Mouse (Mus musculus): ENCODE measurements around the gene Ucp3. TPM values are rescaled to one million over a fixed set of nuclear protein-coding genes. Genes with fewer than 3 reads are reported as not detected.

The Ucp3 gene
- total and polyA plus RNA-seq, 3 experiments, result 33.7 to 39.4 (median 39.0) TPM

DNA sequence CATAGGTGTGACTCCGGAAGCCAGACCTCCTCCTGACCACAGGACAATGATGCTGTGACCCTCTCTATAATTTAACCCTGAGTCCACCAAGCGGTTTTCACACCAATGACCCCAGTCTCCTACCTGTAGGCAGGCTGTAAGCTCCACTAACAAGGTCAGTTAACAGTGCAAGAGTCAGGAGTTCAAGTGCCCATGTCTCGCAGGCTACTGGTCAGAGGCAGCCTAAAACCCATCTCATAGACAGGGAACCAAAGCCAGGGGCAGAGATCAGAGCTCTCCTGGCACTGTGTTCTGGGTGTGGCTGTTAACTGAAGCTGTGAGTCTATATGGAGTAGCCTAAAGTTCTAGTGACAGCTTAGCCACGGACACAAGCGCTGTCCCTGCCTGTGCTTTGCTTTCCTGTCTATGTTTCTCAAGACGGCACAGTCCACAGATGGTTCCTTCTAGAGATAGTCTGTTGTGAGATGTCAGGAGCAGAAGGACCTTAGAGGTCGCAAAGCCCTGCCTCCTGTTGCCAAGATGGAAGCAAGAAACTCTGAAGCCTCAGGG lies 29.7 kb downstream of the Ucp3 start:
- H3K36me3 ChIP-seq (ENCODE audit: control insufficient read depth, insufficient read depth, low read length), result no peaks in the 10 kb centered on the region
- no peak overlapping the region for H3K9ac ChIP-seq (ENCODE audit: low read depth, low read length)
- TF ChIP-seq CTCF (IDR thresholded peaks at IDR 0.05) (no peak), POLR2A (IDR thresholded peaks at IDR 0.05; ENCODE audit: insufficient read depth, low read depth, low read length) (peak; percentile 47; the same call in 1 of the 2 replicates)
- peaks cover 2% of the 10 kb centered on the region; the same call in 1 of the 2 replicates for H3K4me1 ChIP-seq (ENCODE audit: control insufficient read depth, insufficient read depth, low read length)
- H3K79me2 ChIP-seq (replicated peaks; ENCODE audit: control insufficient read depth, insufficient read depth, low read length), result no peaks in the 10 kb centered on the region
- H3K27ac ChIP-seq, result no peak overlapping the region
- H3K4me3 ChIP-seq, result no peak overlapping the region
- 49% methylated on average over 7 of the region's 7 CpGs for WGBS
- intact Hi-C loops (cut with DNase I), result no loop called here
- no peak for DNase-seq
- no peaks in the 10 kb centered on the region for H3K27me3 ChIP-seq (ENCODE audit: control insufficient read depth, insufficient read depth, low read length)

DNA sequence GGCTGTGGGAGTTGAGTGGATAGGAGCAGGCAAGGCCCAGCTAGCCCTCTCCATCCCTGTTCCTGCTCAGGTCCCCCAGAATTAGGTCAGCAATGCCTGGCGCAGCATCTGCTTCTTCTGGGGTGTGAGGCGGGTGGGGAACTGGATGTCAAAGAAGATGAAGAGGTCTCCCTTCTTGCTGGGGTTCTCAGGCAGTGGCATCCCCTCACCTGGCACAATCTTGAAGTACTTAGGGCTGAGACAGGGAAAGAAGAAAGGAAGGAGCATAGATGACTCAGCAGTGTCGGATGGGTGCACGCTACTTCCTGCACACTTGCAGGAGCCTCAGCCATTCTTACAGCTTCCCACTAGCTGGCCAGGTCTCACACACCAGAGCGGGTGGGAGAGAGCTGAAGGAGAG lies 30.3 kb downstream of the Ucp3 start:
- intact Hi-C loops (cut with DNase I), result no loop called here
- Histone ChIP-seq H3K27me3 (ENCODE audit: control insufficient read depth, insufficient read depth, low read length) (no peaks in the 10 kb centered on the region), H3K4me3 (no peak overlapping the region), H3K27ac (no peak overlapping the region), H3K36me3 (ENCODE audit: control insufficient read depth, insufficient read depth, low read length) (no peaks in the 10 kb centered on the region), H3K9ac (ENCODE audit: low read depth, low read length) (no peak overlapping the region), H3K4me1 (ENCODE audit: control insufficient read depth, insufficient read depth, low read length) (peaks cover 2% of the 10 kb centered on the region; the same call in 1 of the 2 replicates), H3K79me2 (replicated peaks; ENCODE audit: control insufficient read depth, insufficient read depth, low read length) (no peaks in the 10 kb centered on the region)
- TF ChIP-seq POLR2A (IDR thresholded peaks at IDR 0.05; ENCODE audit: insufficient read depth, low read depth, low read length), result 0 out of 2 replicates have a peak, but pooled peaks have one; percentile 11
- no peak for TF ChIP-seq CTCF (IDR thresholded peaks at IDR 0.05)
- TF ChIP-seq EP300 (IDR thresholded peaks at IDR 0.05; ENCODE audit: insufficient read depth, low read depth, low read length), result no peak
- no peak for DNase-seq
- 59% methylated on average over 5 of the region's 5 CpGs for WGBS

DNA sequence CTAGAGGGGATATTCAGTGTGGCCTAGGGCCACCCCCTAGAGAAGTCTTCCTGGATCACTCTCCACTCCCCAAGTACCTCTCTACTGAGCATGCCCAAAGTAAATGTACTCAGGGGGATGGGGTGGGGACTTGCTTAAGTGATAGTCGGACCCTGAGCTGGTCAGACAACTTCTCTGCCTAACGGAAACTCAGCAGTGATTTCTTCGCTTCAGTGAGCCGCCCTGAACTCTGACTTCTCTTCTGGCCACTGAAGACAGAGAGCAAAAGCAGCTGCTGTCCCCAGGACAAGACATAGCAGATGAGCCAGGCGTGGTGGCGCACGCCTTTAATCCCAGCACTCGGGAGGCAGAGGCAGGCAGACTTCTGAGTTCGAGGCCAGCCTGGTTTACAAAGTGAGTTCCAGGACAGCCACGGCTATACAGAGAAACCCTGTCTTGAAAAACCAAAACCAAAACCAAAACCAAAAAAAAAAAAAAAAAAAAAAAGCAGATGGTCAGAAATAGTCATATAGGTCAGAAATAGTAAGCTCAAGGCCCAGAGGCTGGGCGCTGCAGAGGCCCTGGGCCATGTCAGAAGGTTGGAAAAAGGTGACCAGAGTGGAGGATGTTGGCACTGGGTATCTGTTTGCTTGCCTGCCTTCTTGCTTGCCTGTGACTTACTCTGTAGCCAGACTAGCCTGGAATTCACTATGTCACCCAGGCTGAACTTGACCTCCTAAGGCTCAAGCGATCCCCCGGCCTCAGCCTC lies 32.1 kb downstream of the Ucp3 start:
- Histone ChIP-seq H3K36me3 (ENCODE audit: control insufficient read depth, insufficient read depth, low read length) (no peaks in the 10 kb centered on the region), H3K79me2 (replicated peaks; ENCODE audit: control insufficient read depth, insufficient read depth, low read length) (no peaks in the 10 kb centered on the region), H3K9ac (ENCODE audit: low read depth, low read length) (no peak overlapping the region), H3K27ac (no peak overlapping the region), H3K27me3 (ENCODE audit: control insufficient read depth, insufficient read depth, low read length) (no peaks in the 10 kb centered on the region), H3K4me1 (ENCODE audit: control insufficient read depth, insufficient read depth, low read length) (peaks cover 2% of the 10 kb centered on the region; the same call in 1 of the 2 replicates), H3K4me3 (no peak overlapping the region)
- TF ChIP-seq CTCF (IDR thresholded peaks at IDR 0.05) (no peak), EP300 (IDR thresholded peaks at IDR 0.05; ENCODE audit: insufficient read depth, low read depth, low read length) (no peak), POLR2A (IDR thresholded peaks at IDR 0.05; ENCODE audit: insufficient read depth, low read depth, low read length) (no peak)
- no peak for DNase-seq
- 67% methylated on average over 13 of the region's 13 CpGs for WGBS
- intact Hi-C loops (cut with DNase I), result no loop called here

DNA sequence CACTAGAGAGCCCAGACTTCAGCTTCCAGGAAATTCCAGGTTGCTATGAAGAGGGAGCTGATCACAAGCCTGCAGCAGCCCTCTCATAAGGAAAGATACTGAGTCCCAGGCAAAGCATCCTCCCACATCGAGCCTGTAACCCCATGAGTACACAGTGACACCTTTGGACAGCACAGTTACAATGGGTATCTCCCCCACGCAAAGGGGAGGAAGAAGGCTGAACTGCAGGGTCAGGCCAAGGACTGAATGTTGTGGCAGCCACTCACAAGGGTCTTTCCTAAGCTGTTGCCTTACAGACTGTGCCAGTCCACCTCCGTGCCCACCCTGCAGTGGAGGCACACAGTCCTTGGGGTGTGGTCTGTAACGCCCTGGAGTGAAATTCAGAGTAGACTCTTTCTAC lies 33.7 kb downstream of the Ucp3 start:
- Histone ChIP-seq H3K27ac (no peak overlapping the region), H3K4me3 (no peak overlapping the region), H3K9ac (ENCODE audit: low read depth, low read length) (no peak overlapping the region), H3K36me3 (ENCODE audit: control insufficient read depth, insufficient read depth, low read length) (no peaks in the 10 kb centered on the region), H3K4me1 (ENCODE audit: control insufficient read depth, insufficient read depth, low read length) (peaks cover 2% of the 10 kb centered on the region; the same call in 1 of the 2 replicates), H3K27me3 (ENCODE audit: control insufficient read depth, insufficient read depth, low read length) (no peaks in the 10 kb centered on the region), H3K79me2 (replicated peaks; ENCODE audit: control insufficient read depth, insufficient read depth, low read length) (no peaks in the 10 kb centered on the region)
- DNase-seq, result no peak
- intact Hi-C loops (cut with DNase I), result no loop called here
- TF ChIP-seq CTCF (IDR thresholded peaks at IDR 0.05), result no peak
- TF ChIP-seq EP300 (IDR thresholded peaks at IDR 0.05; ENCODE audit: insufficient read depth, low read depth, low read length), result no peak
- TF ChIP-seq POLR2A (IDR thresholded peaks at IDR 0.05; ENCODE audit: insufficient read depth, low read depth, low read length), result no peak
- 56% methylated on average over 4 of the region's 4 CpGs for WGBS

DNA sequence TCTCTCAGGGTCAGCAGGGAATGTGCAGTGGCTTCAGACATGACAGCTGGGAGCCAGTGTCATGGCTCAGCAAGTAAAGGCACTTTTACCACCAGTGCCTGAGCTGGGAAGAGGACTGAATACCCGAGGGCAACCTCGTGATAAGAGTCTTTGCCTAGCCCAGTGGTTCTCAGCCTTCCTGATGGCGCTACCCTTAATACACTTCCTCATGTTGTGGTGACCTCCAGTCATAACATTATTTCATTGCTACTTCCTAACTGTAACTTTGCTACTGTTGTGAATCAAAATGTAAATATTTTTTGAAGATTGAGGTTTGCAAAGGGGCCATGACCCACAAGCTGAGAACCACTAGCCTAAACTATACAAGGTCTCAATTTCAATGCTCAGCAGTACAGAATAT lies 35.9 kb downstream of the Ucp3 start:
- Histone ChIP-seq H3K36me3 (ENCODE audit: control insufficient read depth, insufficient read depth, low read length) (no peaks in the 10 kb centered on the region), H3K4me1 (ENCODE audit: control insufficient read depth, insufficient read depth, low read length) (no peaks in the 10 kb centered on the region), H3K4me3 (no peak overlapping the region), H3K9ac (ENCODE audit: low read depth, low read length) (no peak overlapping the region), H3K27ac (no peak overlapping the region), H3K79me2 (replicated peaks; ENCODE audit: control insufficient read depth, insufficient read depth, low read length) (no peaks in the 10 kb centered on the region), H3K27me3 (ENCODE audit: control insufficient read depth, insufficient read depth, low read length) (no peaks in the 10 kb centered on the region)
- DNase-seq, result no peak
- no peak for TF ChIP-seq POLR2A (IDR thresholded peaks at IDR 0.05; ENCODE audit: insufficient read depth, low read depth, low read length)
- no peak for TF ChIP-seq CTCF (IDR thresholded peaks at IDR 0.05)
- no peak for TF ChIP-seq EP300 (IDR thresholded peaks at IDR 0.05; ENCODE audit: insufficient read depth, low read depth, low read length)
- intact Hi-C loops (cut with DNase I), result no loop called here
- WGBS, result 52% methylated on average over 3 of the region's 3 CpGs

DNA sequence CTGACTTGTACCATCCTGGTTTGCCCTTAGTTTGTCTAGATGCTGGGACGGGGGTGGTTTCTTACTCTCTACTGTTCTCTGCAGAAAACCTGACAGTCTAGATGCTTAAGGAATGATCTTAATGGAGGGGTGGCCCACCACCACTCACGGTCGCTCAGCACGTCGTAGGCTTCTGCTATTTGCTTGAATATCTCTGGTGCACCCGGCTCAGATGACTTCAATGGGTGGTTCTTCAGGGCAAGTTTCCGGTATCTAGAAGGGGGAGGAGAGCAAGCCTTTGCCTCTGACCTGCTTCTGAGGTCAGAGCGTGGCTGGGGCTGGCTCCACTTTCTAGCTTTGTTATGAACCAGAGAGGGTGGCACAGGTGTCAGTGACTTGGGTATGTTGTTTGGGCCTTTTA lies 38.8 kb downstream of the Ucp3 start:
- intact Hi-C loops (cut with DNase I), result no loop called here
- DNase-seq, result no peak
- WGBS, result 58% methylated on average over 8 of the region's 8 CpGs
- H3K36me3 ChIP-seq (ENCODE audit: control insufficient read depth, insufficient read depth, low read length), result no peaks in the 10 kb centered on the region
- no peaks in the 10 kb centered on the region for H3K79me2 ChIP-seq (replicated peaks; ENCODE audit: control insufficient read depth, insufficient read depth, low read length)
- H3K27ac ChIP-seq, result no peak overlapping the region
- H3K27me3 ChIP-seq (ENCODE audit: control insufficient read depth, insufficient read depth, low read length), result no peaks in the 10 kb centered on the region
- TF ChIP-seq EP300 (IDR thresholded peaks at IDR 0.05; ENCODE audit: insufficient read depth, low read depth, low read length), result no peak
- no peak for TF ChIP-seq POLR2A (IDR thresholded peaks at IDR 0.05; ENCODE audit: insufficient read depth, low read depth, low read length)
- no peak for TF ChIP-seq CTCF (IDR thresholded peaks at IDR 0.05)
- no peak overlapping the region for H3K4me3 ChIP-seq
- no peak overlapping the region for H3K9ac ChIP-seq (ENCODE audit: low read depth, low read length)
- no peaks in the 10 kb centered on the region for H3K4me1 ChIP-seq (ENCODE audit: control insufficient read depth, insufficient read depth, low read length)
